Mouse (Mus musculus) urinary bladder, postnatal 4 days (tissue): ENCODE results near the gene Olfr681.
"Not testable (repeated sequence)": the region's sequence is repeated elsewhere in the genome, so short reads cannot be mapped to it uniquely, and the experiment has no call there.

Experiments
- DNase-seq, 2 experiments: peaks; one replicate each; pipeline ENCODE4 v3.0.0; 2021 to 2022; ENCODE audit warnings: low spot score in 2 of 2

Gene Olfr681

GRCm38 (mm10) chr7:105116536-105116935 lies at the start of gene Olfr681:
Gene Olfr681 (plus strand): TSS chr7:105116836.
- no peak for DNase-seq

DNA sequence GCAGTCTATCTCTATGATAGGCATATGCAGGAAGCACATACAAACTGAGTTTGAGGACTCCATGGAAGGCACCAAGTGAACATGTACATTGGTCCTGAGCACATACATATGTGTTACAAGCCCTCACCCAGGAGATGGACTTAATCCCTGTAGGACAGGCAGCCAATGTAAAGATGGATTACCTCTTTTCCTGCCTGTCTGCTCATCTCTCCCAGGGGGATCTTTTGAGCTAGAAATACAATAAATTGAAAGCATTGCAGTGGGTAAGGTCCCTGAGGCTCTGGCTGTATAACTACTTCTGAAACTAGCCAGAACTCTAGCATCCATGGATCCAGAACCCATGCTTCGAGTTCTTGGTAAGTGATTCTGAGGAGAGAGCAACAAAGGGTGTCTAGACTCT lies 35.7 kb upstream of the Olfr681 start, which contains the start of gene Olfr679:
Olfr679 (plus strand) TSS at position 301 of the 400 bp plus-strand sequence.
- DNase-seq = no peak

DNA sequence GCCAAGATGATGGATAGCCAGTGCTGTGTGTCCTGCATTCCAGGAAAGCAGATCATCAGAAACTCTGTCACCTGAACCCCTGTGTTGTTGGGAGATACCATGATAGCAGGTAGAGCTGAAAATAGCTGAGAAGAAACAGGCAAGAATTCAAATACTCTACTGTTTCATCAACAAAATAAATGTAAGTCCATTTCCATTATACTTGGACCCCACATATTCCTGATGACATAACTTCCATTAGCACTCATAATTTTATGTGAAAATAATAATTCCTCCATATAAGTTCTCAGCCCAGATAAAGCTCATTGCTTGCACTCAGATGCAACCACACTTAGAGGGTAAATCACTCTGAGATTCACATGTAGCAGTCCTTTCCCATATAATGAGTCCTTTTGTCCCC lies 23.9 kb upstream of the Olfr681 start, which contains the start of gene Olfr680-ps1:
Olfr680-ps1 (minus strand) TSS at position 101 of the 400 bp plus-strand sequence.
- not testable (repeated sequence) for DNase-seq

DNA sequence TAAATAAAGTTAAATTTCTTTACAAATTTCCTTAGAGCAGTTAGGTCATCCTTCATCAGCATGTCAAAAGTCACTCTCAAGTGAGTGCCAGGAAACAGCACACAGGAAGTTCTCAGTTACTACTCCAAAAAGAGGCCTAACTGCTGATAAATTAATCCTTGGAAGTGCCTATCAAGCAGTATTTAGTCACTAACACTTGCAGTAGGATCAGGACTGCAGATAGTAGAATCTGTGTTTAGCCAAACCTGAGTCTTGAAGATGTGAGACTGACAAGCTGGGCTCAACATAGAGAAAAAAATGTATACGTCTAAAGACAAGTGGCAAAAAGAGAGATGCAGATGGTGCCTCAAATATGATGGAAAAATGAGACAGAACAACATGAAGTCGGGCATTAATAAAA lies 24.6 kb downstream of the Olfr681 start:
- DNase-seq = no peak

- DNase-seq = no peak
Measured at GRCm38 (mm10) chr7:105146912-105147311, 30.3 kb downstream of the Olfr681 start, which contains the start of gene Olfr683. Gene Olfr683 (minus strand): TSS chr7:105147012.

DNA sequence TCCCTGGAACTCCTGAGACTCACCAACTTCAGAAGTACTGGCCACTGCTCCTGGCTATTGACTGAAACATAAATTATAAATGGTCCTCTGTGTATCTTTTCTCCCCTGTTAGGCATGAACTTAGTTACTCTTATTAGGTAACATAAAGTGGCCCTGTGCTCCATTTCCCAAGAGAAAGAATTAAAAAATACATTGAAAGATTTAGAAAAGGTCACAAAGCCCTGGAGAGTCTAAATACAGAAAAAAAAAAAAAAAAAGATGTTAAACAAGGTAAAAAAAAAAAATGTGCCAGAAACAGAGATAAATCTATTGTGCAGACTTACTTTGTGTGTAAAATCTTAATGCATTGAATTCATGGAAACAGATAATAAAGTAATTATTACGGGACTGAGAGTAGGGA lies 46.9 kb downstream of the Olfr681 start, which contains the start of gene Olfr684:
Olfr684 (minus strand) TSS at position 101 of the 400 bp plus-strand sequence.
- DNase-seq = no peak

DNA sequence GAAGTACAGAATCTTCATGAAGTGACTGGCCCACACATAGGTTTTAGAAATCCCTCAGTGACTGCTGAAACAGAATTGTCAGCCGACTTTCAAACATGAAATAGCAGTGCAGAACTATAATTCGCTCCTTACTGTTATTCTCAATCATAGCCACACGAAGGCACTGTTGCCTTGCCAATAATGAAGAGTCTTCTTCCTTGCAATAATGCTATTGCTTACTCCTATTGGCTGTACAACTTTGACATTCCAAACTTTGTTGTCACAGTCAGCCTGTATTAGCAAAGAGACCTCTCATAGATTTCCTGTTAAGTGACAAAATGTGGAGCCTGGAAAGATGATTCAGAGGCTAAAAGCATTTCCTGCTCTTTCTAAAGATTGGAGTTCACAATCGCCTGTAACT lies 54.1 kb downstream of the Olfr681 start:
- DNase-seq = no peak
